Mouse (Mus musculus) testis, adult 2 months (tissue): ENCODE measurements around the gene Lekr1.

ENCODE experiments used
- CTCF ChIP-seq: fragments of 200-500 bp; IDR thresholded peaks from 2 replicates; pipeline ENCODE4 v1.5.1; 2012; ENCODE audit warnings: low read depth, mild to moderate bottlenecking, inconsistent platforms, low read length, moderate library complexity; ENCODE audit not compliant: control insufficient read depth, insufficient read depth, insufficient replicate concordance
- POLR2A ChIP-seq: fragments of 200-500 bp; IDR thresholded peaks from 2 replicates; pipeline ENCODE4 v1.6.1; 2012; ENCODE audit warnings: low read depth, mild to moderate bottlenecking, inconsistent platforms, low read length, moderate library complexity; ENCODE audit not compliant: control insufficient read depth

- TF ChIP-seq CTCF (0 out of 2 replicates have a peak, but pooled peaks have one; percentile 10), POLR2A (no peak)
Observed at GRCm38 (mm10) chr3:65816012-65816411, 150.0 kb downstream of the Lekr1 start.
